Mouse (Mus musculus): ENCODE results near the gene Kpnb1. TPM values are rescaled to one million over a fixed set of nuclear protein-coding genes. Genes with fewer than 3 reads are reported as not detected.

The Kpnb1 gene
- polyA plus RNA-seq, 3 experiments from 2014 or later, result 24.7 to 41.5 (median 26.2) TPM

- ATAC-seq, result peak; percentile 77
Measured at GRCm38 (mm10) chr11:97140811-97141210, 46.9 kb downstream of the Kpnb1 start.

- no peak for ATAC-seq
Measured at GRCm38 (mm10) chr11:97139256-97139655, 48.4 kb downstream of the Kpnb1 start.

DNA sequence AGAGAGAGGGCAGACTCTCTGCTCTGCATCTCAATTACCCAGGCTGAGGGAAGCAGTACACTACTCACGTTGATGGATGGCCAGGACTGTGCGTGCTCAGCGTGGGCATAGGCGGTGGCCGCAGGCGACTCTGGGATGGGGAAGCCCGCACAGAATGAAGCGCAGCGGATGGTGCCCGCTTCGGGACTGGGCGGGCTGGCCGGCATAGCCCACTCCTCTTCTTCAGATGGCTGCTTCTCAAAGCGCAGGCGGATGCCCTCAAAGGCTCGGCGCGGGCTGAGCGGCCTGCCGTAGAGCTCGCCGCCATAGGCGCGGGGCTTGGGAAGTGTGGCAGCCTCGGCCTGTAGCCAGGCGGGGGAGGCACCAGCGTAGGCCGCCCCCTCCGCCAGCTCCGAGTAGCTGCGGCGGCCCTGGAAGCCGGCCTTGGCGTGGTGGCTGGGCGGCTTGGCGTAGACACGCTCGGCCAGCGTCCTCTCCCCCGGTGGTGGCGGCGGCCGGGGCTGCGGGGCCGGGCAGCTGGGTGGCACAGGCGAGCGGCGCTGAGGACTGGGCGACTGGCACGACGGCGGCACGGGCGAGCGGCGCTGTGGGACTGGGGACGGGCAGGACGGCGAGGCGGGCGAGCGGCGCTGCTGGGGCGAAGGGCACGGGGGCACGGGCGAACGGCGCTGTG is 49.0 kb downstream of the Kpnb1 start:
- no peak for ATAC-seq

- ATAC-seq, result no peak
Measured at GRCm38 (mm10) chr11:97133270-97133669, 54.4 kb downstream of the Kpnb1 start.

DNA sequence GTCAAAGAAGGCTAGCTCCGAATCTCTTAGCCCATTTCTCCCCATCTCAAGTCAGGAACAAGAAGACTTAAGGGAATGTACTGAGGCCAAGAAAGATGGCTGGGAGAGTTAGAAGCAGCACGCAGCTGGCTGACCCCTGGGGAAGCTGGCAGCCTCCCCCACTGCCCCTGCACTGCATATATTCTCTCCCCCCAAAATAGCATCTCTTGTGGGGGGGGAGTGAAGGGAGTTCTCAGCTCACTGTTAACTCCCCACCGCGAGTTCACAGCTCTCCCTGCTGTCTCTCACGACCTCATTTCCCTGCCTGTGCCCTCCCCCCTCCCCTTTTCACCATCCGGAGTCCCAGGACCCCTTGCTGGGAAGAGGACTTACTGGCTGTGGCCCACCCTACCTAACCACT is 55.5 kb downstream of the Kpnb1 start:
- no peak for ATAC-seq

GRCm38 (mm10) chr11:97131683-97132082 is 56.0 kb downstream of the Kpnb1 start:
- no peak for ATAC-seq

- no peak for ATAC-seq
Measured at GRCm38 (mm10) chr11:97130318-97130717, 57.4 kb downstream of the Kpnb1 start.

GRCm38 (mm10) chr11:97128956-97129355 is 58.7 kb downstream of the Kpnb1 start:
- ATAC-seq, result no peak

GRCm38 (mm10) chr11:97127470-97128223 is 60.0 kb downstream of the Kpnb1 start:
- ATAC-seq, result no peak

GRCm38 (mm10) chr11:97126645-97127468 is 60.8 kb downstream of the Kpnb1 start:
- ATAC-seq, result peak; percentile 90

GRCm38 (mm10) chr11:97124266-97125036 is 63.2 kb downstream of the Kpnb1 start:
- no peak for ATAC-seq

DNA sequence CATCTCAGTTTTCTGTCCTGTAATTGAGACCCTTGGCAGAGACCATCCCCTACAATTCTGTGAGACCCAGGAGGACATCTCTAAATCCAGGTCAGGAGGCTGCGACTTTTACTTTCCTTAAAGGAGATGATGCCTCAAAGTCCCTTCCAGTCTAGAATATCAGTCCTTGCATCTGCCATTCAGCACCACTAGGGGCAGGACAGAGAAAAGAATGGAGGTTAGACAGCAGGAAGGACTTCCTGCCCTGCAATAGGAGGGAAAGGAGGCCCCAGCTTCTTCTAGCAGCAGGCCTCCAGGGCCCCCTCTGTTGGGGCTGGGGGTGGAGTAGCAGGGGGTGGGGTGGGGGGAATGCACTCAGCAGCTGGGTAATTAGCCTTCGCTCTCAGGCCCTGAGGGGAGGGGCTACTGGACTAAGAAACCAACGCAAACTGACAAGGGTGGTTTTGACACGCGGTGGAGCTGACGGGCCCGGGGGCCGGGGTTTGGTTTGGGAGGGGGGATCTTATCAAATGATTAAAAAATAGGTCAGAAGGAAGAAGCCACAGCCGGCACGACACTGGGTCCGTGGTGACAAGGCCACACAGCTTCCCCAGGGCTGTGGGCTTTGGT is 64.3 kb downstream of the Kpnb1 start:
- ATAC-seq, result no peak

DNA sequence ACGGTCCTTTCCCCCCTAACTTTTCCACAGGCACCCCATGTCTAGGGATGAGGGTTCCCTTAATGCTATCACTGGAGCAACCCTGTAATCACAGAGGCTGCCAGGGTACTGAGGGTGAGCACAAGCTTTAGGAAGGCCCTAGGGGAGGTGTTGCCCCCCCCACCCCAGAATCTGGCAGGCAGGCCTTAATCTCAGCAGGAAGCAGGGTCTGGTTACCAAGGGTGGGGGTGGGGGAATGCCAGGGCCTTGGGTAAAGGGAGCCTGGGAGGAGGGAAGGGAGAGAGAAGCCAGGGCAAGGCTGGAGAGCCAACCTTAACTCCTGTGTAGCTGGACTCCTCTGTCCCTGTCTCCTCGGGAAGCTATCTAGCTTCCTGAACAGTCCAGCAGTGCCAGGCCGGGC is 67.0 kb downstream of the Kpnb1 start:
- ATAC-seq, result no peak

- no peak for ATAC-seq
Measured at GRCm38 (mm10) chr11:97120221-97120620, 67.5 kb downstream of the Kpnb1 start.

DNA sequence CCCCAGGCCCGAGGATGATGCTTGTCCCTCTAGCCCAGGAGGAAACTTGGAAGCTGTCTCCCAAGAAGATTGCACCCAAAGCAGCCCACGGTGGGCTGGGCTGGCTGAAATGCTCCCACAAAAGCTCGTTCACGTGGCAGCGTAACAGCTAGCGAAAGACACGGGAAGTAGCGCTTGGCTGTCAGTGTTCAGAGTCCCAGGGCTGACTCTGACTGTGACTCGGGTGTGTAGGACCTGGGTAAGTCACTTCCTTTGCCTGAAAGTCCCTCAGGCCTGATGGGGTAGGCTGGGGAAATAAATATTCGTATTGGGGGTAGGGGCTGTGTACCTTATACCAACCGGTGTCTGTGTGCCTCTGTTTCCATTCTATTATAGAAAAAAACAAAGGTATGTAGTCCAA is 71.9 kb downstream of the Kpnb1 start:
- peak; percentile 54 for ATAC-seq

- ATAC-seq, result peak; percentile 64
Measured at GRCm38 (mm10) chr11:97114671-97115601, 72.7 kb downstream of the Kpnb1 start, which contains the start of gene Tbx21. TSS of gene Tbx21 (minus strand) at chr11:97115331.

- peak; percentile 2 for ATAC-seq
Measured at GRCm38 (mm10) chr11:97112519-97113125, 75.1 kb downstream of the Kpnb1 start.

Measured in inflammation-experienced regulatory T-cells, adult 6 months (primary cell).